Mouse (Mus musculus): Measurements from ENCODE around the gene Smurf2. TPM values are rescaled to one million over a fixed set of nuclear protein-coding genes. Genes with fewer than 3 reads are reported as not detected.

The Smurf2 gene
- polyA plus RNA-seq, 1 experiment: 11.3 TPM

DNA sequence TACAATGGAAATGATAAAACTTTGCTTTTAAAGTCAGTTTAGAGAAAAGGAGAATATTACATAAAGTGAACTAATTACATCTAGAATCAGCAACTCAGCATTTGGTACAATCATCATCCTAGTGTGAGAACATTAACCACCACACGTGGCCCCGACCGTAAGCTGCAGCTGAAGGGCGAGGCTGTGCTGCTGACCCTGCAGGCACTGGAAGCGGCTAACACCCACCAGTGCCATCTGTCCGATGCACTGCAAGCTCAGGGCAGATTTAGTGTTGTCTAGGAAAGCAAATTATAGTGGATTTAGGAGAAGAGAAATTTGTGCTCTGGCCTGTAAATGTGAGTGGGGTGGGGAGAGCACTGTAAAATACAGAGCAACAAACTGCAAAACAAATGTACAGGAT is 100.3 kb downstream of the Smurf2 start:
- TF ChIP-seq CTCF (IDR thresholded peaks at IDR 0.05; ENCODE audit: control insufficient read depth, insufficient read depth, insufficient replicate concordance, low read depth, low read length): no peak
- TF ChIP-seq POLR2A (IDR thresholded peaks at IDR 0.05; ENCODE audit: control insufficient read depth, low read depth, low read length): no peak
- H3K4me1 ChIP-seq (ENCODE audit: control insufficient read depth, insufficient read depth, low read length): no peaks in the 10 kb centered on the region
- no peak overlapping the region for H3K27ac ChIP-seq (ENCODE audit: control insufficient read depth, insufficient read depth, low read depth, low read length)
- H3K27me3 ChIP-seq (ENCODE audit: control insufficient read depth, insufficient read depth, low read length): no peaks in the 10 kb centered on the region
- no peak overlapping the region for H3K4me3 ChIP-seq (ENCODE audit: control insufficient read depth, low read depth, low read length)
- H3K36me3 ChIP-seq (ENCODE audit: control insufficient read depth, insufficient read depth, low read length): peaks cover 7% of the 10 kb centered on the region

GRCm38 (mm10) chr11:106819595-106819994 is 100.9 kb downstream of the Smurf2 start:
- H3K27me3 ChIP-seq (ENCODE audit: control insufficient read depth, insufficient read depth, low read length): no peaks in the 10 kb centered on the region
- peaks cover 7% of the 10 kb centered on the region for H3K36me3 ChIP-seq (ENCODE audit: control insufficient read depth, insufficient read depth, low read length)
- TF ChIP-seq CTCF (IDR thresholded peaks at IDR 0.05; ENCODE audit: control insufficient read depth, insufficient read depth, insufficient replicate concordance, low read depth, low read length): no peak
- TF ChIP-seq POLR2A (IDR thresholded peaks at IDR 0.05; ENCODE audit: control insufficient read depth, low read depth, low read length): no peak
- H3K4me3 ChIP-seq (ENCODE audit: control insufficient read depth, low read depth, low read length): peak overlapping the region; percentile 63
- H3K27ac ChIP-seq (ENCODE audit: control insufficient read depth, insufficient read depth, low read depth, low read length): no peak overlapping the region
- no peaks in the 10 kb centered on the region for H3K4me1 ChIP-seq (ENCODE audit: control insufficient read depth, insufficient read depth, low read length)

GRCm38 (mm10) chr11:106818341-106818740 is 102.2 kb downstream of the Smurf2 start:
- TF ChIP-seq CTCF (IDR thresholded peaks at IDR 0.05; ENCODE audit: control insufficient read depth, insufficient read depth, insufficient replicate concordance, low read depth, low read length) (no peak), POLR2A (IDR thresholded peaks at IDR 0.05; ENCODE audit: control insufficient read depth, low read depth, low read length) (no peak)
- no peak overlapping the region for H3K27ac ChIP-seq (ENCODE audit: control insufficient read depth, insufficient read depth, low read depth, low read length)
- no peaks in the 10 kb centered on the region for H3K4me1 ChIP-seq (ENCODE audit: control insufficient read depth, insufficient read depth, low read length)
- no peak overlapping the region for H3K4me3 ChIP-seq (ENCODE audit: control insufficient read depth, low read depth, low read length)
- no peaks in the 10 kb centered on the region for H3K27me3 ChIP-seq (ENCODE audit: control insufficient read depth, insufficient read depth, low read length)
- peaks cover 7% of the 10 kb centered on the region for H3K36me3 ChIP-seq (ENCODE audit: control insufficient read depth, insufficient read depth, low read length)

GRCm38 (mm10) chr11:106817808-106818207 is 102.7 kb downstream of the Smurf2 start:
- TF ChIP-seq POLR2A (IDR thresholded peaks at IDR 0.05; ENCODE audit: control insufficient read depth, low read depth, low read length): no peak
- TF ChIP-seq CTCF (IDR thresholded peaks at IDR 0.05; ENCODE audit: control insufficient read depth, insufficient read depth, insufficient replicate concordance, low read depth, low read length): no peak
- H3K4me3 ChIP-seq (ENCODE audit: control insufficient read depth, low read depth, low read length): no peak overlapping the region
- H3K4me1 ChIP-seq (ENCODE audit: control insufficient read depth, insufficient read depth, low read length): no peaks in the 10 kb centered on the region
- H3K27ac ChIP-seq (ENCODE audit: control insufficient read depth, insufficient read depth, low read depth, low read length): no peak overlapping the region
- no peaks in the 10 kb centered on the region for H3K27me3 ChIP-seq (ENCODE audit: control insufficient read depth, insufficient read depth, low read length)
- H3K36me3 ChIP-seq (ENCODE audit: control insufficient read depth, insufficient read depth, low read length): peaks cover 7% of the 10 kb centered on the region

DNA sequence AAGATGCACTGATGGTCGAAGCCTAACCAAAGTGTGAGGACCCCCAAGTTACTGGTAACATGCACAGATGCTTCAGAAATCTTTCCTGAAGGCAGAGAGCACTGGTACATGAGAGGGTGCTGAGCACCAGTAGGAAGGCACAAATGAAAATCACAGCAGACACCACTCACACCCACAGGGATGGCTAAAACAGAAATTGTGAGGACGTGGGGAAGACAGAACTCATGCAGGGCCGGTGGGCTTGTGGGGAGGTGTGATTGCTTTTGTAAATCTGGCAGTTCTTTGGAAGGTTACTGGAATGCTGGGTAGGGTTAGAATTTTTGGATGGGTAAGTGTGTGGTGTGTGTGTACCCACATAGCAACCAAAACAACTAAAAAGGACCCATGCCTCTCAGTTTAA is 103.4 kb downstream of the Smurf2 start:
- no peak for TF ChIP-seq POLR2A (IDR thresholded peaks at IDR 0.05; ENCODE audit: control insufficient read depth, low read depth, low read length)
- Histone ChIP-seq H3K27ac (ENCODE audit: control insufficient read depth, insufficient read depth, low read depth, low read length) (no peak overlapping the region), H3K27me3 (ENCODE audit: control insufficient read depth, insufficient read depth, low read length) (no peaks in the 10 kb centered on the region), H3K4me3 (ENCODE audit: control insufficient read depth, low read depth, low read length) (no peak overlapping the region), H3K36me3 (ENCODE audit: control insufficient read depth, insufficient read depth, low read length) (peaks cover 6% of the 10 kb centered on the region), H3K4me1 (ENCODE audit: control insufficient read depth, insufficient read depth, low read length) (no peaks in the 10 kb centered on the region)

GRCm38 (mm10) chr11:106816316-106816715 is 104.2 kb downstream of the Smurf2 start:
- H3K27ac ChIP-seq (ENCODE audit: control insufficient read depth, insufficient read depth, low read depth, low read length): no peak overlapping the region
- no peaks in the 10 kb centered on the region for H3K27me3 ChIP-seq (ENCODE audit: control insufficient read depth, insufficient read depth, low read length)
- TF ChIP-seq CTCF (IDR thresholded peaks at IDR 0.05; ENCODE audit: control insufficient read depth, insufficient read depth, insufficient replicate concordance, low read depth, low read length) (no peak), POLR2A (IDR thresholded peaks at IDR 0.05; ENCODE audit: control insufficient read depth, low read depth, low read length) (no peak)
- no peak overlapping the region for H3K4me3 ChIP-seq (ENCODE audit: control insufficient read depth, low read depth, low read length)
- peaks cover 8% of the 10 kb centered on the region for H3K36me3 ChIP-seq (ENCODE audit: control insufficient read depth, insufficient read depth, low read length)
- H3K4me1 ChIP-seq (ENCODE audit: control insufficient read depth, insufficient read depth, low read length): no peaks in the 10 kb centered on the region

GRCm38 (mm10) chr11:106815761-106816160 is 104.8 kb downstream of the Smurf2 start:
- Histone ChIP-seq H3K4me3 (ENCODE audit: control insufficient read depth, low read depth, low read length) (no peak overlapping the region), H3K4me1 (ENCODE audit: control insufficient read depth, insufficient read depth, low read length) (no peaks in the 10 kb centered on the region), H3K36me3 (ENCODE audit: control insufficient read depth, insufficient read depth, low read length) (peaks cover 8% of the 10 kb centered on the region), H3K27ac (ENCODE audit: control insufficient read depth, insufficient read depth, low read depth, low read length) (no peak overlapping the region), H3K27me3 (ENCODE audit: control insufficient read depth, insufficient read depth, low read length) (no peaks in the 10 kb centered on the region)
- TF ChIP-seq CTCF (IDR thresholded peaks at IDR 0.05; ENCODE audit: control insufficient read depth, insufficient read depth, insufficient replicate concordance, low read depth, low read length) (no peak), POLR2A (IDR thresholded peaks at IDR 0.05; ENCODE audit: control insufficient read depth, low read depth, low read length) (no peak)

DNA sequence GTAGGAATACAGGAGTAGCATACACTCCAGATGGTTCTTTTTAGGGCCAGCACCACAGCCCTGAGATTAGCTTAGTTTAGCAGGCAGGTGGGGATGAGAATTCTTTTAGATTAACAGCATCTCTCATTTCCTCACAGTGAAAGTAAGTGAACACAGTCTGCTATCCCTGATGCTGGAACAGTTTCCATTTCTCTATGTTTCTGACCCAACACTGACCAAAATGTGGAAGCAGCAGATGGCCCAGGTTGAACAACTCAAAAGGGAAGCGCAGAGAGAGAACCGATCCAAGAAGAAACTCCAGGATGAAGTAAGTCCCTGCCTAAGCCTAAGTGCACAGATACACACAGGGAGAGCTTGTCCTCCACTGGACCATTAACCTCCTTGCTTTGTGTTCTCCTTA is 105.2 kb downstream of the Smurf2 start:
- Histone ChIP-seq H3K36me3 (ENCODE audit: control insufficient read depth, insufficient read depth, low read length) (peaks cover 8% of the 10 kb centered on the region), H3K4me1 (ENCODE audit: control insufficient read depth, insufficient read depth, low read length) (no peaks in the 10 kb centered on the region), H3K4me3 (ENCODE audit: control insufficient read depth, low read depth, low read length) (no peak overlapping the region), H3K27ac (ENCODE audit: control insufficient read depth, insufficient read depth, low read depth, low read length) (no peak overlapping the region), H3K27me3 (ENCODE audit: control insufficient read depth, insufficient read depth, low read length) (no peaks in the 10 kb centered on the region)
- TF ChIP-seq POLR2A (IDR thresholded peaks at IDR 0.05; ENCODE audit: control insufficient read depth, low read depth, low read length) (no peak), CTCF (IDR thresholded peaks at IDR 0.05; ENCODE audit: control insufficient read depth, insufficient read depth, insufficient replicate concordance, low read depth, low read length) (no peak)

All from testis, adult 2 months (tissue).